Mouse (Mus musculus) hindbrain, embryonic 15.5 days (tissue): ENCODE data around the gene Fads3. TPM values are rescaled to one million over a fixed set of nuclear protein-coding genes. Genes with fewer than 3 reads are reported as not detected.

ENCODE experiments used
- ATAC-seq: fragments of 200-750 bp; cut with Nextera tagmentation; 2 replicates; pipeline ENCODE4 v1.8.0; 2017; ENCODE audit warnings: low read depth, moderate number of reproducible peaks, moderate TSS enrichment; ENCODE audit not compliant: low FRiP score
- H3K27ac ChIP-seq: fragments of 300-500 bp; sonication (generic); replicated peaks from 2 replicates; pipeline ENCODE4 v1.5.1; 2015; ENCODE audit warnings: mild to moderate bottlenecking, inconsistent platforms
- H3K27me3 ChIP-seq: fragments of 300-500 bp; sonication (generic); 2 replicates; pipeline ENCODE4 v1.6.1; 2015; ENCODE audit warnings: control low read depth, inconsistent platforms
- H3K36me3 ChIP-seq: fragments of 300-500 bp; sonication (generic); 2 replicates; pipeline ENCODE4 v1.6.1; 2015; ENCODE audit warnings: control low read depth, inconsistent platforms
- H3K4me1 ChIP-seq: fragments of 300-500 bp; sonication (generic); replicated peaks from 2 replicates; pipeline ENCODE4 v1.6.1; 2015; ENCODE audit warnings: control low read depth, inconsistent platforms
- H3K4me2 ChIP-seq: fragments of 300-500 bp; sonication (generic); 2 replicates; pipeline ENCODE4 v1.6.1; 2015; ENCODE audit warnings: moderate library complexity, mild to moderate bottlenecking, inconsistent platforms
- H3K4me3 ChIP-seq: fragments of 300-500 bp; sonication (generic); 2 replicates; pipeline ENCODE4 v1.5.1; 2015; ENCODE audit warnings: mild to moderate bottlenecking, inconsistent platforms
- H3K9ac ChIP-seq: fragments of 300-500 bp; sonication (generic); 2 replicates; pipeline ENCODE4 v1.6.1; 2015; ENCODE audit warnings: inconsistent platforms
- H3K9me3 ChIP-seq: fragments of 300-500 bp; sonication (generic); 2 replicates; pipeline ENCODE4 v1.6.1; 2016; ENCODE audit warnings: control low read depth, inconsistent platforms
- WGBS: fragments of 180-500 bp; shearing (Covaris S2); methylation state at CpG from one replicate; pipeline ENCODE4 v1.1.7; 2015; 5-methylcytosine and 5-hydroxymethylcytosine counted together
- polyA plus RNA-seq: library from polyadenylated mRNA; unstranded; fragments of >200 nt; fragmentation: Nextera tagmentation; extraction: Ambion mirVana; gene quantifications from 2 replicates; pipeline ENCODE4 v1.2.1, GENCODE M21; 2015

Gene Fads3
- polyA plus RNA-seq, 1 experiment from 2014 or later, result 31.4 TPM

DNA sequence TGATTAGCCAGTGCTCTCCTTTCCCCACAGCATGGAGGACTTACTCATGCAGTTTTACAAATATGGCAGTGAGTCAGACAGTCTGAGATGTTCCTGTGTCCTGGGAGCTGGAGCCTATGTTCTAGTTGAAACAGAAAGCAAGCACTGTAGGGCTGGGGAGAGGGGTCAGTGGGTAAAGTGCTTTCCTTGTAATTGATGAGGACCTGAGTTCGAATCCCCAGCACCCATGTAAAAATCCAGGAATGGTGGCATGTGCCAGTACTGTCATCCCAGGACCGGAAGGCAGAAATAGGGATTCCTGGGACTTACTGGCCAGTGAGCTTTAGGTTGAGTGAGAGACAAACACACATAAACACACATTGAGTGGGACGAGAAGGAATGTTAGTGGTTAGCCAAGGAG, 15.3 kb downstream of the Fads3 start:
- no peak for ATAC-seq
- Histone ChIP-seq H3K27me3 (no peaks in the 10 kb centered on the region), H3K36me3 (peaks cover 49% of the 10 kb centered on the region), H3K4me1 (peaks cover 10% of the 10 kb centered on the region), H3K4me2 (no peak overlapping the region), H3K27ac (no peak overlapping the region), H3K4me3 (no peak overlapping the region), H3K9me3 (no peaks in the 10 kb centered on the region), H3K9ac (no peak overlapping the region)
- WGBS, result 94% methylated on average over 3 of the region's 3 CpGs

DNA sequence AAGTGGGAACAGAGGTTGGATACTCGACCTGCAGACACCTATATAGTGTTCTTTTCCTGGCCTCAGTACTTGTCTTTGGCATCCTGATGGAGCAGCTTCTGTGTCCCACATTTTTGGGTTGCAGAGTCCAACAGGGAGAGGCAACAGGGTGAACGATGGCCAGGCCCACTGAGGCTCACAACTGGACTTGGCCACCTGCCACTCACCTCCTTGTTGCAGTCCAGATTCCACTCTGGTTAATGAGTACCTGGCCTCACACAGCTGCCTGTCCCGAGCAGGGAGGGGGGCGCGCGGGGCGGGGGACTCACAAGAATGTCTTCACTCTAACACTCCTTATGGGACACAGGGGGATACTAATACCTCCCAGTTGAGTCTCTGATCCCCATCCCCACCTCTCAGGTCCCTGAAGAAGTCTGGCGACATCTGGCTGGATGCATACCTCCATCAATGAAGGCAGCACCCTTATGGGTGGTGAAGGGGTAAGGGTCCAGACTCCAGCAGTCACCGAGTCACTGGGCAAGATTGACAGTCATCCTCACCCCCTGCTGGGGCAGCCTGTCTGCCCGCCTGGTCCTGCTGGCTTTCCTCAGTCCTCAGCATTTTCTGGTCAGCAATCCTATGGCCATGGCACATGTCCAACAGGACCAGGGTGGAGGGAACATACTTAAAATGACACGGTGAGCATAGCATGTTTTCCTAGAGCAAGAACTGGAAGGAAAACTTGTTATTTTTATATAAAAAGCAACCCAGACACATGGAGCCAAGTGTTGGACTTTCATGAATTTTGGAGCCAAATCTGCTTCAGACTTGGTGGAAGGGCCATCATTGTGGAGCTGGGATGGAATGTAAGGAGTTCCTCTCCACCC, 16.4 kb downstream of the Fads3 start:
- H3K4me1 ChIP-seq, result peaks cover 10% of the 10 kb centered on the region
- no peak overlapping the region for H3K4me2 ChIP-seq
- no peaks in the 10 kb centered on the region for H3K27me3 ChIP-seq
- no peak overlapping the region for H3K27ac ChIP-seq
- ATAC-seq, result no peak
- H3K9me3 ChIP-seq, result no peaks in the 10 kb centered on the region
- H3K4me3 ChIP-seq, result no peak overlapping the region
- H3K36me3 ChIP-seq, result peaks cover 55% of the 10 kb centered on the region
- WGBS, result 68% methylated on average over 11 of the region's 11 CpGs
- no peak overlapping the region for H3K9ac ChIP-seq

DNA sequence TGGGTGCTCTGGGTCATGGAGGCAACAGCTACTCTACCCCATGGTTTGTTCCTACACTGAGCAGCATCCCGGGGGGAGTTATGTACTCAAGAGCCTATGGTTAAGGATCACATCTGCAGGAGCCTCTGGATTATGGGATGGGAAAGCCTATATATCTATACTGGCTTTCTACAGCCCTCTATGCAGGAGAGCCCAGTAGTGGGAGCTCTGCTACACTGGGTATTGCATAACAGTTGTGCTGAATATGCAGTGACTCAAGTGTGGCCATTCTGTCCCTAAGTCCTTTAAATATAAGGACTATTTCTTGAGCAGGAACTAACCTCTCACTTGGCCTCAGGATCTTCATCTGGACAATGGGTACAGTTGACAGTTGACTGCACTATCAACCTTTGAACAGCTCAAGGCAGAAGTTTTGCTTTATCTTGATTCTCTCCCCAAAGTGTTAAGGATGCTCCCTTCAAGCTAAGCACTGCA, 17.0 kb downstream of the Fads3 start:
- no peak overlapping the region for H3K9ac ChIP-seq
- no peak for ATAC-seq
- no peak overlapping the region for H3K4me2 ChIP-seq
- peaks cover 55% of the 10 kb centered on the region for H3K36me3 ChIP-seq
- no peaks in the 10 kb centered on the region for H3K27me3 ChIP-seq
- no peaks in the 10 kb centered on the region for H3K9me3 ChIP-seq
- H3K4me1 ChIP-seq, result peaks cover 10% of the 10 kb centered on the region
- H3K4me3 ChIP-seq, result no peak overlapping the region
- WGBS, result 95% methylated on average over 1 of the region's 1 CpGs
- H3K27ac ChIP-seq, result no peak overlapping the region

DNA sequence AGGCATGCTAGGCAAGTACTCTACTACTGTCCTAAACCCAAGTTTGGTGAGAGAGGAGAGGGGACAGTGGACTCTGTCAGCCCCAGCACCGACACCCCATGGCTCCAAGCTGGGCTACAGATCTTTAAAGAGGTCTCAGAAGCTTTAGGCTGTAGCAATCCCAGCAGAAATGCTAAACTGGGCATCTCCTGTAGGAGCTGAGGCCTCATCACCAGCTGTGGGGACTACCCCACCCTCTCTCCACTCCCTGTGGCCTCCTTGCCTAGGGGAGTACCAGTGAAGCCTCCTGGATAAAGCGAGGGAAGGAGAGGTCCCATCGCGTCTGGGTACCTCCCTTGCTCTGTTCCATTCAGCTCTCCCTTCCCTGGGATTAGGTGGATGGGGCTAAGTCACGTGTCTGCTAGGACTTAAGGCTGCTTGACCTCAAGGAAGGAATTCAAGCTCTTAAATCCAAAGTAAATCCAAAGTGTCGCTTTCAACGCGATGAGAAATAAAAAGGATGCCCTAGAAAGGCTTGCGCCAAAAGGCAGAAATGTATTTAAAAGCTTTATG, 17.6 kb downstream of the Fads3 start:
- Histone ChIP-seq H3K9ac (no peak overlapping the region), H3K36me3 (peaks cover 55% of the 10 kb centered on the region), H3K27ac (no peak overlapping the region), H3K4me2 (no peak overlapping the region), H3K4me3 (no peak overlapping the region), H3K27me3 (no peaks in the 10 kb centered on the region), H3K4me1 (peaks cover 10% of the 10 kb centered on the region), H3K9me3 (no peaks in the 10 kb centered on the region)
- no peak for ATAC-seq
- 70% methylated on average over 9 of the region's 9 CpGs for WGBS

DNA sequence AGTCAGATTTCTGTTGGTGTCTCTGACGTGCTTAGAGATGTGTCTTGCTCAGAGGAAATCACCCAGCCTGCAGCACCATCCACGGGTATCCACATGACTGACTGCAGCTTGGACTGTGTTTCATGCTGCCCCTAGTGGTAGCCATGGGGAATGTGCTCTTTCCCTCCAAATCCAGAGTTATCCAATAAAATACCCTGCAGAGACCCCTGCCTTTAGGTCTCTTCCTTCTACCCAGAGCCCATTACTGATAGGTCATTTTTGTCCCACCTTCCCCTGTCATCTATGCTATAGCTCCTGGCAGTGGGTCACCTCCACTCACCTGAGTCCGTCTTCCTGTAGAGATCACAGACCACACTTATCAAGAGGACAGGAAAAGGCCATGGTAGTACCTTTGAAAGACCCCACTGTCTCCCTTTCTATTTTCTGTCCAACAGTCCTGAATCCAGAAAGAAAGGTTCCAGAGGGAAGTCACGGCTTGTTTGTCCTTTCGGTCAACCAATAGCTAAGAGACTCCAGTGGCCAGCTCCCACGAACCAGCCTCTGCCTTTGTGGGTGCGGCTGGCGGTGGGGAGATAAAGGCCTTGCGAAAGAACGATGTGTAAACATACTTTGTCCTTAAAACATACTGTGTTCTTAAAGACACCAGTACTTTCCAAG, 18.7 kb downstream of the Fads3 start:
- peaks cover 10% of the 10 kb centered on the region for H3K4me1 ChIP-seq
- peak; percentile 62 for ATAC-seq
- H3K27ac ChIP-seq, result peak overlapping the region; percentile 42
- no peaks in the 10 kb centered on the region for H3K27me3 ChIP-seq
- H3K9me3 ChIP-seq, result no peaks in the 10 kb centered on the region
- peaks cover 48% of the 10 kb centered on the region for H3K36me3 ChIP-seq
- H3K4me2 ChIP-seq, result no peak overlapping the region
- no peak overlapping the region for H3K9ac ChIP-seq
- H3K4me3 ChIP-seq, result no peak overlapping the region
- 60% methylated on average over 10 of the region's 10 CpGs for WGBS

DNA sequence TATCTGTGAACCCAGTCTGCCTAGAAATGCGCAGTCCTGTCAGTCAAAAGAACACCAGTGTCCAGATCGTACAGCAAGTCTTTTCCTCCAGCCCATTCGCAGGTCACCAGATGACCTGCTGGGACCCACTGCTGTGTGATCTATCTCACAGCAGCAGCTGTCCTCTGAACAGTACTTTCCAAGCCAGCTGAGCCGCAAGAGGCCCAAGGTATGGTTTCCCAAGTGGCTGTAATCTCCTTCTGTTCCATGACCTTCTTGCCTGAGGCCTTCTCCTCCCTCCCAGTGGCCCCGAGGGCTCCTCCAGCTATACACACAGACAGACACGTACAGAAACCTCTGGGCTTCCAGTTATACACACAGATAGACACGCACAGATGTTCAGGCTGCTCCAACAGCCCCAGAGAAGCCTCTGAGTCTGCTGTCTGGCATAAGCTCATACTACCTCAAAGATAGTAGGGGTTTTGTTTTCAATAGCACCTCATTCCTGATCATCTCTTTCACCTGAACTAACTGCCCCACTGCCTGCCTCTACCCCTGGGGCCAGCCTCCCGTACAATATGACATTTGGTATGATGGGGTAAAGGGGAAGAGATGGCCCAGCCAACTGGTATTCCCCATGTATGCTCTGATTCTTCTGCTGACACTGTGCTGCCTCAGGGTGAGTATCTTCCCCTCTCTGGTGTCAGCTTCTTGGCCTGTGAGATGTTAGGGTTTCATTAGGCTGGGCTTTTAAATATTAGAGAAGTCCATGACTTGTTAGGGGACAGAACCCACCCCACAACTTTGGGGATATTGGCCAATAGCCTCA, 19.6 kb downstream of the Fads3 start:
- Histone ChIP-seq H3K27ac (peak overlapping the region; percentile 68), H3K36me3 (peaks cover 55% of the 10 kb centered on the region), H3K4me3 (no peak overlapping the region), H3K9me3 (no peaks in the 10 kb centered on the region), H3K4me2 (no peak overlapping the region), H3K4me1 (peaks cover 10% of the 10 kb centered on the region), H3K27me3 (no peaks in the 10 kb centered on the region), H3K9ac (no peak overlapping the region)
- no peak for ATAC-seq
- 40% methylated on average over 8 of the region's 8 CpGs for WGBS

DNA sequence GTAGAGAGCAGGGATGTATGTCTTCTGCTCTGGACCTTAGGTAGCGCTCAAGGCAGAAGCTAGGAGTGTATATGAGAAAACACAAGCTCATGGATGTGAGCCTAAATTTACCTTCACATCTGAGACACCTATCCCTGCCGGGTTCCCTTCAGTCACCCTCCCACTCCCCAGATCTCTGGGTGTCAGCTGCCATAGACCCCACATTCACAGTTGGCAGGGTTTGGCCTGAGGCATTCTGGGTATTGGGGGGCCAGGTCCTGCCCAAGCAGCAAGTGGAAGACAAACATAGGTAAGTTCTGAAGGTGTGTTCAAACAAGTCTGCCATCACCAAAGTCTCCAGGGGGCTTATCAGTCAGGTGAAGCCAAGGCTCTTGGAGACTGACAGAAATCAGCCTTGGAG, 20.3 kb downstream of the Fads3 start:
- peaks cover 56% of the 10 kb centered on the region for H3K36me3 ChIP-seq
- no peak overlapping the region; the same call in 1 of the 2 replicates for H3K27ac ChIP-seq
- H3K4me3 ChIP-seq, result no peak overlapping the region
- WGBS, result 96% methylated on average over 2 of the region's 2 CpGs
- no peak overlapping the region for H3K4me2 ChIP-seq
- peaks cover 10% of the 10 kb centered on the region for H3K4me1 ChIP-seq
- H3K9ac ChIP-seq, result no peak overlapping the region
- ATAC-seq, result no peak
- no peaks in the 10 kb centered on the region for H3K9me3 ChIP-seq
- no peaks in the 10 kb centered on the region for H3K27me3 ChIP-seq

DNA sequence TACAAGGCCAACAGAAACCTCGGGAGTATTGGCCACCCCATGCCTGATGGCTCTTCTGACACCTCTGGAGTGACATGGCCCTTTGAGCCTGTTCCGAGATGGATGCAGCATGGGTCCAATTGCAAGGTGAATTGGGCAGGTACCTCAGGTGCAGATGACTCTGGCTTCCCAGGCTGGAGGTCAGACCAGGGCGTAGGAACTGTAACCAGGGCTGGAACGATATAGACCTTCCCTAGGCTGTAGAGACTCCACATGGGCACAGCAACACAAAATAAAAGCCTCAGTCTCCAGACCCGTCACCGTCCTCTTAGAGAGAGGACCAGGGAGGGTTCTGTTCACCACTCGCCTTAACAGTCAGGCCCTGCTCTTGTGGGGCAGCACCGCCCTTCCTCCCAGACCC, 20.9 kb downstream of the Fads3 start:
- peaks cover 60% of the 10 kb centered on the region for H3K36me3 ChIP-seq
- whole genome bisulfite sequencing, result 92% methylated on average over 8 of the region's 8 CpGs
- no peak overlapping the region for H3K4me2 ChIP-seq
- H3K4me1 ChIP-seq, result peaks cover 10% of the 10 kb centered on the region
- H3K9me3 ChIP-seq, result no peaks in the 10 kb centered on the region
- no peak overlapping the region for H3K4me3 ChIP-seq
- no peak overlapping the region for H3K27ac ChIP-seq
- H3K27me3 ChIP-seq, result no peaks in the 10 kb centered on the region
- H3K9ac ChIP-seq, result no peak overlapping the region
- ATAC-seq, result no peak

DNA sequence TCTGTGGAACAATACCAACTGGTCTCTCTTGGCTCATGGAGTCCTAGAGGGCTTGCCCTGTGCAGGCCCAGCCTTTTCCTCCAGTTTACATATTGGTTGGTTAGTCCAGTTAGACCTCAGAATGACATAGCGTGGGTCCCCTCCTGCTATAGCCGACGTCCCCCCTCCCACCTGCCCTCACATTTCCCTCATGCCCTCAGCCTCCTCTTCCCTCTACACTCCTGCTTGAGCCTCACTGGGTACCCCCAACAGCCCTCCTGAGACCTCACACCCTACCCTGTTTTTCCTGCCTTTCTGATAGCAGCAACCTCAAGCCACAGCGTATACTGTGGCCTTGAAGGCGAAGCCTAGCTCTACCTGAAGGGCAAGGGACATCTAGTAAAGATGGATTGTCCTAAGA, 21.5 kb downstream of the Fads3 start:
- Histone ChIP-seq H3K9me3 (no peaks in the 10 kb centered on the region), H3K9ac (no peak overlapping the region), H3K36me3 (peaks cover 63% of the 10 kb centered on the region), H3K27ac (no peak overlapping the region), H3K4me3 (no peak overlapping the region), H3K4me1 (peaks cover 10% of the 10 kb centered on the region), H3K27me3 (no peaks in the 10 kb centered on the region), H3K4me2 (no peak overlapping the region)
- ATAC-seq, result no peak
- 96% methylated on average over 5 of the region's 5 CpGs for WGBS

DNA sequence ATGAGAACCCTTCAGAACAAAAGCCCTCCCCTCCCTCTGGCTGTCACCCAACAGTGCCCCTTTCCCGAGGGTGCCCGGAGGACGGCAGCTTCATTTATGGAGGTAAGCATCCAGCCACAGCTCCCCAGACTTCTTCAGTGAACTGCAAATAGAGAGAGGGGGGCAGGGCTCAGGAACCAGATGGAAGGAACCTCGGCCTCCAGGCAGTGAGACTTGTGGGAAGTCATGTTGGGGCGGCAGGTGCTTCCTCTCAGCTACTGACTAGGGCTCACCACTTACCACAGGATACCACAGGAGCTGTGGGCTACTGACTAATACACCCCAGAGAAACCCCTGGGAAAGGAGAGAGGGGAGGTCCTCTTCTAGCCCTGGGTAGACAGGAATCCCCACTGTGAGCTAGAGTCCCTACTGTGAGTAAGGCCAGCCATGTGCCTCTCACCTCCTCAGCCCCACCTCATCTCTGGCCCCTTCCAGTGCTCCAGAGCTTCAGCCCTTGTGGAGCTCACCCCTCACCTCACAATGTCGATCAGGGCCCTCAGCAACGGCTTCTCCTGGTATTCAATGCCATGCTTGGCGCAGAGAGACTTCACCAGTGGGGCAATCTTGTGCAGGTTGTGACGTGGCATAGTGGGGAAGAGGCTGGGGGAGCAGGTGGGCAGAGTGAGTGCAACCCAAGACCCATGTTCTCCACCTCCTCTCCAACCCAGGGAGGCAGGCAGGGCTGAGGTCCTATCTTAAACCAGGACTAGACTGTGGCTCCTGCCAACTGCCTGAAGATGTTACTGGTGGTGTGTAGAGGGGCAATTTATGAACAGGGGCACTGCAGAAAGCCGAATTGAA, 23.0 kb downstream of the Fads3 start:
- WGBS, result 72% methylated on average over 10 of the region's 10 CpGs
- no peak overlapping the region for H3K27ac ChIP-seq
- no peak overlapping the region for H3K9ac ChIP-seq
- H3K4me2 ChIP-seq, result no peak overlapping the region
- no peaks in the 10 kb centered on the region for H3K9me3 ChIP-seq
- H3K4me3 ChIP-seq, result no peak overlapping the region
- H3K4me1 ChIP-seq, result peaks cover 10% of the 10 kb centered on the region
- no peak for ATAC-seq
- H3K36me3 ChIP-seq, result peaks cover 62% of the 10 kb centered on the region
- H3K27me3 ChIP-seq, result no peaks in the 10 kb centered on the region
